Comparison of ENCODE assay signal across 8 mouse cellular contexts in genomic region chr5:147076026-147076798, GRCm38 (mm10). TPM values are rescaled to one million over a fixed set of nuclear protein-coding genes. Genes with fewer than 3 reads are reported as not detected.
DNase-seq lines count a peak whose midpoint lies in the region; ATAC-seq and TF ChIP-seq lines count a peak whose summit lies in the region.

Gene Lnx2 (minus strand): TSS chr5:147076586.

- H3K27me3 ChIP-seq in embryonic facial prominence, embryonic 14.5 days (replicated peaks; ENCODE audit: control insufficient read depth, insufficient read depth, low read length) = no peaks in the 10 kb centered on the region
- no peaks in the 10 kb centered on the region for H3K27me3 ChIP-seq in heart, adult 2 months (ENCODE audit: control insufficient read depth, insufficient read depth, low read length)
- no peaks in the 10 kb centered on the region for H3K27me3 ChIP-seq in limb, embryonic 13.5 days
- no peaks in the 10 kb centered on the region for H3K27me3 ChIP-seq in midbrain, embryonic 16.5 days (ENCODE audit: control insufficient read depth, insufficient read depth, low read depth, low read length)

- peak; percentile 99 for ATAC-seq in embryonic facial prominence, embryonic 14.5 days (ENCODE audit: low read depth)
- peak; percentile 98 for ATAC-seq in limb, embryonic 13.5 days (ENCODE audit: low FRiP score, low read depth)
- peak; percentile 99 for ATAC-seq in midbrain, embryonic 16.5 days

- H3K36me3 ChIP-seq in embryonic facial prominence, embryonic 14.5 days (ENCODE audit: control insufficient read depth, insufficient read depth, low read length) = peaks cover 12% of the 10 kb centered on the region; the same call in 1 of the 2 replicates
- H3K36me3 ChIP-seq in heart, adult 2 months (ENCODE audit: control insufficient read depth, insufficient read depth, low read length) = peaks cover 19% of the 10 kb centered on the region
- H3K36me3 ChIP-seq in limb, embryonic 13.5 days = peaks cover 10% of the 10 kb centered on the region
- no peaks in the 10 kb centered on the region for H3K36me3 ChIP-seq in midbrain, embryonic 16.5 days (ENCODE audit: control insufficient read depth, insufficient read depth, low read length)

- TF ChIP-seq CTCF in heart, adult 2 months (IDR thresholded peaks at IDR 0.05) = peak; percentile 62

- peaks cover 19% of the 10 kb centered on the region for H3K4me1 ChIP-seq in embryonic facial prominence, embryonic 14.5 days (ENCODE audit: control insufficient read depth, insufficient read depth, low read length)
- peaks cover 12% of the 10 kb centered on the region for H3K4me1 ChIP-seq in heart, adult 2 months (ENCODE audit: control insufficient read depth, insufficient read depth, low read length)
- H3K4me1 ChIP-seq in limb, embryonic 13.5 days = peaks cover 21% of the 10 kb centered on the region
- peaks cover 16% of the 10 kb centered on the region for H3K4me1 ChIP-seq in midbrain, embryonic 16.5 days (ENCODE audit: control insufficient read depth, insufficient read depth, low read length)

- H3K9ac ChIP-seq in embryonic facial prominence, embryonic 14.5 days (ENCODE audit: low read depth, low read length) = peak within 1 kb of the TSS; percentile 77
- H3K9ac ChIP-seq in heart, adult 2 months (ENCODE audit: low read depth, low read length) = peak within 1 kb of the TSS; percentile 90
- H3K9ac ChIP-seq in limb, embryonic 13.5 days = peak within 1 kb of the TSS; percentile 84
- peak within 1 kb of the TSS; percentile 81 for H3K9ac ChIP-seq in midbrain, embryonic 16.5 days (ENCODE audit: low read depth, low read length)

- no peak for TF ChIP-seq EP300 in heart, adult 2 months (IDR thresholded peaks at IDR 0.05; ENCODE audit: insufficient read depth, low read depth, low read length)

- peak within 1 kb of the TSS; percentile 95 for H3K27ac ChIP-seq in embryonic facial prominence, embryonic 14.5 days (replicated peaks; ENCODE audit: low read depth, low read length)
- peak within 1 kb of the TSS; percentile 98 for H3K27ac ChIP-seq in heart, adult 2 months
- H3K27ac ChIP-seq in limb, embryonic 13.5 days = peak within 1 kb of the TSS; percentile 89
- H3K27ac ChIP-seq in midbrain, embryonic 16.5 days (ENCODE audit: low read length) = peak within 1 kb of the TSS; percentile 91

- WGBS in embryonic facial prominence, embryonic 14.5 days = under 1% methylated on average over 35 of the region's 65 CpGs
- under 1% methylated on average over 65 of the region's 65 CpGs for WGBS in heart, adult 2 months
- under 1% methylated on average over 65 of the region's 65 CpGs for WGBS in limb, embryonic 13.5 days
- WGBS in midbrain, embryonic 16.5 days = under 1% methylated on average over 64 of the region's 65 CpGs

- TF ChIP-seq POLR2A in heart, adult 2 months (IDR thresholded peaks at IDR 0.05; ENCODE audit: insufficient read depth, low read depth, low read length) = peak; percentile 74

- H3K79me2 ChIP-seq in heart, adult 2 months (replicated peaks; ENCODE audit: control insufficient read depth, insufficient read depth, low read length) = peaks cover 2% of the 10 kb centered on the region

- H3K4me2 ChIP-seq in embryonic facial prominence, embryonic 14.5 days (ENCODE audit: low read depth, low read length) = peak within 1 kb of the TSS; percentile 95
- H3K4me2 ChIP-seq in limb, embryonic 13.5 days (replicated peaks) = peak within 1 kb of the TSS; percentile 95
- H3K4me2 ChIP-seq in midbrain, embryonic 16.5 days (ENCODE audit: low read length) = peak within 1 kb of the TSS; percentile 94

- H3K4me3 ChIP-seq in embryonic facial prominence, embryonic 14.5 days (ENCODE audit: low read depth, low read length) = peak within 1 kb of the TSS; percentile 91
- peak within 1 kb of the TSS; percentile 84 for H3K4me3 ChIP-seq in heart, adult 2 months
- H3K4me3 ChIP-seq in limb, embryonic 13.5 days = peak within 1 kb of the TSS; percentile 82
- peak within 1 kb of the TSS; percentile 92 for H3K4me3 ChIP-seq in midbrain, embryonic 16.5 days (ENCODE audit: low read depth, low read length)

- intact Hi-C loops in heart, adult 2 months (cut with DNase I) = loop anchor here (5.0 to 10.0 kb wide), 2 partner anchors 114 to 241 kb away; partner anchors contain the start of genes Mtif3 and Rpl21

- peak; percentile 99 for DNase-seq in 3T3-L1 (ENCODE audit: low read depth, low spot score)
- peak; percentile 90 to 95 for DNase-seq in adrenal gland, postnatal 4 days (ENCODE audit: low spot score in 2 of 2)
- DNase-seq in embryonic facial prominence, embryonic 14.5 days (ENCODE audit: low spot score) = peak; percentile 99
- peak; percentile 99 for DNase-seq in heart, adult 2 months
- peak; percentile 98 for DNase-seq in kidney, adult 8-10 months
- DNase-seq in spleen, postnatal 10 days (ENCODE audit: low spot score in 2 of 2) = peak; percentile 95 to 96

- H3K9me3 ChIP-seq in embryonic facial prominence, embryonic 14.5 days (ENCODE audit: control insufficient read depth, low read length) = no peaks in the 10 kb centered on the region
- no peaks in the 10 kb centered on the region for H3K9me3 ChIP-seq in limb, embryonic 13.5 days
- no peaks in the 10 kb centered on the region for H3K9me3 ChIP-seq in midbrain, embryonic 16.5 days (replicated peaks; ENCODE audit: control insufficient read depth, low read length, poor library complexity, severe bottlenecking)

RNA-seq across cellular contexts. Expression of gene Lnx2, which starts in this region (rescaled TPM):
- 10 to 100 TPM; 19.1 to 19.8 TPM for total RNA-seq in adrenal gland, postnatal 4 days (2021)
- 13.7 and 13.9 TPM in 2 replicates for polyA plus RNA-seq in embryonic facial prominence, embryonic 14.5 days (2014; fragmentation: Nextera tagmentation; extraction: Ambion mirVana)
- 10 to 100 TPM in 1 of 2 experiments, 1 to 10 TPM in 1; 9.5 to 13.6 TPM for total RNA-seq in heart, adult 2 months (2021)
- polyA plus RNA-seq in heart, adult 2 months (2012; rRNA removed) = 13.2 and 14.5 TPM in 2 replicates
- polyA plus RNA-seq in limb, embryonic 13.5 days (2015; fragmentation: Nextera tagmentation; extraction: Ambion mirVana) = 9.4 and 11.2 TPM in 2 replicates
- polyA plus RNA-seq in midbrain, embryonic 16.5 days (2015; fragmentation: Nextera tagmentation; extraction: Ambion mirVana) = 4.5 and 5.0 TPM in 2 replicates

Comparison
In these comparisons a context has a peak if more than half of its experiments do, and no peak if none do; other contexts are left out.
1. Peak in every context shown above with its lines: DNase-seq, ATAC-seq, H3K4me3 ChIP-seq and H3K27ac ChIP-seq.